Mouse (Mus musculus) lung, postnatal 0 days (tissue): ENCODE measurements at regions not wholly inside any gene's neighbourhood (a gene's known extent, or its start where the extent isn't known, plus 50 kb on each side); places are given as distances from the start of the nearest gene placed in this dataset.
A peak's percentile ranks its signal among the peaks of the same experiment; 100 is the strongest.

Experiments used
- ATAC-seq: fragments of 200-750 bp; cut with Nextera tagmentation; 2 replicates; pipeline ENCODE4 v1.8.0; 2017; ENCODE audit warnings: moderate library complexity
- DNase-seq: peaks from one replicate; pipeline ENCODE4 v3.0.0-alpha.2; 2016; ENCODE audit warnings: low spot score
- H3K27ac ChIP-seq: fragments of 300-500 bp; sonication (generic); 2 replicates; pipeline ENCODE4 v1.5.1; 2014; ENCODE audit warnings: antibody characterized with exemption, mild to moderate bottlenecking, low read length, mixed read lengths
- H3K27me3 ChIP-seq: fragments of 300-500 bp; sonication (generic); replicated peaks from 2 replicates; pipeline ENCODE4 v1.6.1; 2014; ENCODE audit warnings: low read length, mixed read lengths; ENCODE audit not compliant: insufficient read depth
- H3K36me3 ChIP-seq: fragments of 300-500 bp; sonication (generic); 2 replicates; pipeline ENCODE4 v1.6.1; 2014; ENCODE audit warnings: low read length, mixed read lengths; ENCODE audit not compliant: insufficient read depth
- H3K4me1 ChIP-seq: fragments of 300-500 bp; sonication (generic); 2 replicates; pipeline ENCODE4 v1.6.1; 2014; ENCODE audit warnings: antibody characterized with exemption, low read depth, low read length, mixed read lengths; ENCODE audit not compliant: insufficient read depth
- H3K4me2 ChIP-seq: fragments of 300-500 bp; sonication (generic); replicated peaks from 2 replicates; pipeline ENCODE4 v1.6.1; 2014; ENCODE audit warnings: low read depth, mild to moderate bottlenecking, low read length, moderate library complexity, mixed read lengths
- H3K4me3 ChIP-seq: fragments of 300-500 bp; sonication (generic); 2 replicates; pipeline ENCODE4 v1.5.1; 2014; ENCODE audit warnings: low read depth, low read length
- H3K9ac ChIP-seq: fragments of 300-500 bp; sonication (generic); replicated peaks from 2 replicates; pipeline ENCODE4 v1.6.1; 2014; ENCODE audit warnings: low read depth, mild to moderate bottlenecking
- H3K9me3 ChIP-seq: fragments of 300-500 bp; sonication (generic); 2 replicates; pipeline ENCODE4 v1.6.1; 2016; ENCODE audit warnings: low read length, mixed read lengths
- CTCF ChIP-seq: IDR thresholded peaks from 2 replicates; pipeline ENCODE4 v1.5.1; 2016; ENCODE audit warnings: antibody characterized with exemption, mild to moderate bottlenecking
- EP300 ChIP-seq: IDR thresholded peaks from 2 replicates; pipeline ENCODE4 v1.6.1; 2016; ENCODE audit warnings: antibody characterized with exemption, mild to moderate bottlenecking, control low read depth
- WGBS: fragments of 180-500 bp; shearing (Covaris S2); extraction: QIAGEN DNeasy Blood & Tissue Kit; methylation state at CpG from one replicate; pipeline ENCODE4 v1.1.7; 2014; 5-methylcytosine and 5-hydroxymethylcytosine counted together

DNA sequence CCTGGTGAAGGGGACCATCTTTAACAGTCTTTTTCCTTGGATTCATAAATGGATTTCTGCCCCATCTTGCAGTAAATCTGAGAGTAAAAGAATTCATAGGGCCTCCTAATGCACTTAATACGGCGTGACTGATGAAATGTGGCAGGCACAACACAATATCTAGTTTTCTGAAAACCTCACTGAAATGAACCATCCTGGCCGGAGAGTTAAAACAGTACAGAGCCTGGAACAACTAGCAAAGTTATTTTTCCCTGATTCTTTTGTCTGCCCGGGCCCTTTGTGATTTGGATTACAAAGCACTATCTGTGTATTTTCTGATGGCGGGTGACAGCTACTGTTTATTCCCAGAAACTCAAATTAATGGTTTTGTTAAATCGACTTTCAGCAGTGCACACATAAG is 283.8 kb downstream of the Tox3 start:
- H3K27ac ChIP-seq, result no peak overlapping the region
- no peak for TF ChIP-seq CTCF
- no peak for TF ChIP-seq EP300
- H3K9me3 ChIP-seq, result no peaks in the 10 kb centered on the region
- ATAC-seq (no peak), DNase-seq (no peak)
- 28% methylated on average over 6 of the region's 6 CpGs for WGBS
- H3K4me1 ChIP-seq, result no peaks in the 10 kb centered on the region
- H3K9ac ChIP-seq, result no peak overlapping the region
- H3K36me3 ChIP-seq, result no peaks in the 10 kb centered on the region
- no peaks in the 10 kb centered on the region for H3K27me3 ChIP-seq
- H3K4me2 ChIP-seq, result no peak overlapping the region
- no peak overlapping the region for H3K4me3 ChIP-seq

DNA sequence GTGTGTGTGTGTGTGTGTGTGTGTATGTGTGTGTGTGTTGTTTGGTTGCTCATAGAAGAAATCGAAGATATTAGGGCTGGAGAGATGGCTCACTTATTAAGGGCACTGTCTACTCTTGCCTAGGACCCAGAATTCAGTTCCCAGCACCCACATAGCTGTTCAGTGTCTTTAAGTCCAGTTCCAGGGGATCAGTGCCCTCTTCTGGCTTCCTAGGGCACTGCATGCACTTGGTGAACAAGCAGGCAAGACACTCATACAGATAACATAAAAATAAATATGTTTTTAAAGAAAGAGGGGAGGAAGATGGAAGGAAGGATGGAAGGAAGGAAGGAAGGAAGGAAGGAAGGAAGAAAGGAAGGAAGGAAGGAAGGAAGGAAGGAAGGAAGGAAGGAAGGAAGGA is 284.9 kb downstream of the Tox3 start:
- ATAC-seq (no peak), DNase-seq (no peak)
- no peak overlapping the region for H3K27ac ChIP-seq
- no peaks in the 10 kb centered on the region for H3K4me1 ChIP-seq
- H3K27me3 ChIP-seq, result no peaks in the 10 kb centered on the region
- no peak overlapping the region for H3K4me2 ChIP-seq
- H3K36me3 ChIP-seq, result no peaks in the 10 kb centered on the region
- H3K4me3 ChIP-seq, result no peak overlapping the region
- no peak for TF ChIP-seq EP300
- TF ChIP-seq CTCF, result peak; percentile 28; the same call in 1 of the 2 replicates
- H3K9me3 ChIP-seq, result no peaks in the 10 kb centered on the region
- WGBS, result 95% methylated on average over 1 of the region's 1 CpGs
- H3K9ac ChIP-seq, result no peak overlapping the region

DNA sequence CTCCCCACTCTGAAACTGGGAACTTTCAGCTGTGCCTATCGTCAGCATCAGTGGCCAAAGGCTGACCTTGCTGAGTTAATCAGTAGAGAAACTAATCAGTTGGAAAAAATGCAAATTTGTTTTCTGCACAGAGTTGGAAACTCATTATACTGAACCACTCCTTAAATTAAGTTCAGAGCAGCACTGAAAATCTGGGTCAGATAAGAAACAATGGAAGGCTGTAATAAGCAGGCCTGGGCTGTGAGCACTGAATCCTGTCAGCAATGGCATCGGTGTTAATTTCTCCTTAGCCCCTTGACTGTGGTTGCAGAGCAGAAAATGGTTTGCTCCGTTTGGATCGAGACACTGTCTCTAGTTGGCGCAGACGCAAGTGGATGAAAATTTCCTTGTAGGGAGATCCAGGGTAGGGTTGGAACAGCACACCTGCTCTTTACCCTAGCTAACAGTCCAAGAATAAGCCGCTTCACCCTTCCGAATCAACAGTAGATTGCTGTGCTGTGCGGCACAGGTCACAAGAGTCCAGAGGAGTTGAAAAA is 289.4 kb downstream of the Tox3 start:
- DNase-seq (no peak), ATAC-seq (no peak)
- Histone ChIP-seq H3K4me2 (no peak overlapping the region), H3K9ac (no peak overlapping the region), H3K4me3 (no peak overlapping the region), H3K27ac (no peak overlapping the region), H3K4me1 (no peaks in the 10 kb centered on the region), H3K27me3 (no peaks in the 10 kb centered on the region), H3K36me3 (no peaks in the 10 kb centered on the region), H3K9me3 (no peaks in the 10 kb centered on the region)
- TF ChIP-seq CTCF (no peak), EP300 (no peak)
- WGBS, result 80% methylated on average over 9 of the region's 9 CpGs

DNA sequence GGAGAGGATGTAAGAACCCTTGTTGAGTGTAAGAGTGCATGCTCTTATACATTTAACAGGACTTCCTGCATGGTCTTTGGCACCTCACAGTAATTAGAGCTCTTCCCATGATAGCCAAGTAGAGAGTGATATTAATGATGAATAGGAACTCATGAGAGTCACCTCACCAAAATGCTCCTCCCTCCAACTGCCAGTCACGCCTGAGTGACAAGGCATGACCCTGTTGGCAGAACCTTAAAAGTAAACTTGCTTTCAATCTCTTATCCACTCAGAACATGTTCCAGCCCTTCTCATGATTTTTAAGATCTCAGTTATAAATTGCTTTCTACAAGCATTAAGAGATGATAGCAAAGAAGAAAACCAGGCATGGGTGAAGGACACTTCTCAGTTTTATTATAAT is 291.8 kb downstream of the Tox3 start:
- Histone ChIP-seq H3K36me3 (no peaks in the 10 kb centered on the region), H3K4me2 (no peak overlapping the region), H3K4me1 (no peaks in the 10 kb centered on the region), H3K27ac (no peak overlapping the region), H3K4me3 (no peak overlapping the region), H3K9me3 (no peaks in the 10 kb centered on the region), H3K9ac (no peak overlapping the region), H3K27me3 (no peaks in the 10 kb centered on the region)
- 73% methylated on average over 1 of the region's 1 CpGs for WGBS
- ATAC-seq, result no peak
- TF ChIP-seq CTCF (no peak), EP300 (no peak)
- no peak for DNase-seq

DNA sequence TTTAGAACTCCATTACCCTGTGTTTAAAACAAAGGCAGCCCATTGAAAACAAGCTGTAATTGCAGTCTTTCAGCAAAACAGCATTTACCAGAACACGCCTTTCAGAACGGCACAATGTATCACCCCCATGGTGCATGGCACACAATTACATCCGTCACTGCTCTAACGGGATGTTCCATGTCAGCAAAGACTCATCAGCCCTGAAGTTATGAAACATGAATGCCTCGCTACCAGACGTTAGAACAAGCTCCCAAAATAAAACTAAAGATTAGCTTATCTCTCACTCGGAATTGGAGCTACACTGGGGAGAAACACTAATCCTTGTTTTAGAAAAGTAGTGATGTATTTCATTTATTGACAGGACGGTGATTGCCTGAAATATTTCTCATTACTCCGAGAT is 301.4 kb downstream of the Tox3 start:
- H3K4me3 ChIP-seq, result no peak overlapping the region
- DNase-seq, result no peak
- H3K4me2 ChIP-seq, result no peak overlapping the region
- no peak overlapping the region for H3K9ac ChIP-seq
- no peak overlapping the region for H3K27ac ChIP-seq
- TF ChIP-seq CTCF (no peak), EP300 (no peak)
- H3K27me3 ChIP-seq, result no peaks in the 10 kb centered on the region
- H3K9me3 ChIP-seq, result no peaks in the 10 kb centered on the region
- ATAC-seq, result no peak
- WGBS, result 68% methylated on average over 9 of the region's 9 CpGs
- no peaks in the 10 kb centered on the region for H3K36me3 ChIP-seq
- H3K4me1 ChIP-seq, result no peaks in the 10 kb centered on the region

DNA sequence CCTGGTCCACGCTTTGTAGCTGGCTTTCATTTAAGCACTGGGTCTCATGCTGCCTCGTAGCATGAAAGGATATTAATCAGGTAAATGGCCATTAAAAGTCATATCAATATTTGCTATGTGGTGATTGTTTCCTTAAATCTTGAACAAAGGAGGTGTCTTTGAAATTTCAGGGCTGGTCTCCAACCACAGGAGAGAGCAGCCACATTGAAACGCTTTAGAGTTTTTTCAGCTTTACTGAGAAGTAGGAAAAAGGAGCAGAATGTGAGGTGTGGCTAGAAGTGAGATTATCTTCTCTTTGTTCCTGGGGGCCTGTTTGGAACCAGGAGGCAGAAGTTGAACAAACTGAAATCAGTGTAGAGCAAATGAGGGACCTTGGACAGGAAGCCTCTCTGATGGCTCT is 311.7 kb downstream of the Tox3 start:
- H3K9ac ChIP-seq, result no peak overlapping the region
- no peak overlapping the region for H3K27ac ChIP-seq
- no peak for ATAC-seq
- no peak for DNase-seq
- no peaks in the 10 kb centered on the region for H3K9me3 ChIP-seq
- no peaks in the 10 kb centered on the region for H3K4me1 ChIP-seq
- 28% methylated on average over 3 of the region's 3 CpGs for WGBS
- no peak overlapping the region for H3K4me2 ChIP-seq
- no peaks in the 10 kb centered on the region for H3K27me3 ChIP-seq
- H3K36me3 ChIP-seq, result no peaks in the 10 kb centered on the region
- H3K4me3 ChIP-seq, result no peak overlapping the region
- no peak for TF ChIP-seq EP300
- no peak for TF ChIP-seq CTCF

DNA sequence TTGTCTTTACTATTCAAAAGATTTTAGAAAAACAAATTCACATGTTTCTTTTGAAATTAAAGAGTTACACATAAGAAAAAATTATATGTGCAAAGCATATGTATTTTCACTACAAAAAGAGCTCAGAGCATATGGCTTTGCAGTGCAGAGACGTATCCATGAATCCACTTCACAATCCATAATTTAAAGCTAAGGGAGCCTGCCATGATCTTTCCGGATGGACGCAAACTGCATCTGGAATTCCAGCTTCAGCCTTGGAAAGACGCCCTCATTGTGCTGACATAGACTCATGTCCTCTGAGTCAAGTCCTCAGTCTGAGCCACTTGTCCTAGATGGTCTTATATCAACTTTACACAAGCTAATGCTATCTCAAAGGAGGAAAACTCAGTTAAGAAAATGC is 315.6 kb downstream of the Tox3 start:
- Histone ChIP-seq H3K4me1 (no peaks in the 10 kb centered on the region), H3K27me3 (no peaks in the 10 kb centered on the region), H3K9me3 (no peaks in the 10 kb centered on the region), H3K9ac (no peak overlapping the region), H3K36me3 (no peaks in the 10 kb centered on the region), H3K4me2 (no peak overlapping the region), H3K4me3 (no peak overlapping the region), H3K27ac (no peak overlapping the region)
- DNase-seq, result no peak
- no peak for ATAC-seq
- WGBS, result 86% methylated on average over 4 of the region's 4 CpGs
- TF ChIP-seq EP300 (no peak), CTCF (no peak)
